Mouse (Mus musculus) adipose tissue, adult 10 weeks (tissue): ENCODE results near the gene Ugt1a1. TPM values are rescaled to one million over a fixed set of nuclear protein-coding genes. Genes with fewer than 3 reads are reported as not detected.

Experiments used
- polyA plus RNA-seq: library from polyadenylated mRNA; stranded (reverse); fragments of 350-450 nt; fragmentation: Illumina TruSeq; extraction: RNeasy Lipid Tissue Mini Kit (QIAGEN cat#74804); gene quantifications from one replicate; pipeline ENCODE4 v1.2.3, GENCODE M21; 2014; ENCODE audit warnings: low read depth, low replicate concordance

The Ugt1a1 gene
- polyA plus RNA-seq = 0.61 TPM

DNA sequence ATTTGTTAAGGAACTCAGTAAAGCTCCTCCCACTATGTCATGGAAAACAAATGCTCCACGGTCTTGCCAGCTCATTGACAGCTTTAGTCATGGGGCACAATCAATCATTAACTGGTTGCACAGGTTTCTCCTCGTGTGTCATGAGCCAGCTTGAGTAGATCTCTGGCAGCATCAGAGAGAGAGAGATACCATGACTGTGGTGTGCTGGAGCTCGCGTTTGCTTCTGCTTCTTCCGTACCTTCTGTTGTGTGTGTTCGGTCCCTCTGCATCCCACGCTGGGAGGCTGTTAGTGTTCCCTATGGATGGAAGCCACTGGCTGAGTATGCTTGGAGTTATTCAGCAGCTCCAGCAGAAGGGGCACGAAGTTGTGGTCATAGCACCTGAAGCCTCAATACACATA is at the start of gene Ugt1a1:
TSS of gene Ugt1a1 (plus strand) at position 148 of the 400 bp plus-strand sequence.

DNA sequence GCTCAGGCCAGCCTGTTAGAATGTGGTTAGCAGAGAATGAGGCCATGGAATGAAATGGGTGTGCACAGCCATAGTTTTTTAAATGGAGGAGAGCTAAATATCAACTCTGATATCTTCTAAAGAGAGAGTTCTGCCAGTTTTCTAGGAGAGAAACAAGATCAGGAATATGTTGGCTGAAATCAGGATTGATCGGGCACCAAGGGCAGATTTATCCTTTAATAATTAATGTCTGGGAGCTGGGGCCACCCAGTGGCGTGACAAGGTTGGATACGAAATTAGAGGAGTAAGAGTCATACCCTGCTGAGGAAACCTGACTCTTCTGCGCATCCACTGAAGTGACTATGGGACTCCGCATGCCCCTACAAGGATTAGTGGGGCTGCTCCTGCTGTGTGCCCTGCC is 46.0 kb upstream of the Ugt1a1 start, which contains the start of gene Ugt1a5:
TSS of gene Ugt1a5 (plus strand) at position 302 of the 400 bp plus-strand sequence.

DNA sequence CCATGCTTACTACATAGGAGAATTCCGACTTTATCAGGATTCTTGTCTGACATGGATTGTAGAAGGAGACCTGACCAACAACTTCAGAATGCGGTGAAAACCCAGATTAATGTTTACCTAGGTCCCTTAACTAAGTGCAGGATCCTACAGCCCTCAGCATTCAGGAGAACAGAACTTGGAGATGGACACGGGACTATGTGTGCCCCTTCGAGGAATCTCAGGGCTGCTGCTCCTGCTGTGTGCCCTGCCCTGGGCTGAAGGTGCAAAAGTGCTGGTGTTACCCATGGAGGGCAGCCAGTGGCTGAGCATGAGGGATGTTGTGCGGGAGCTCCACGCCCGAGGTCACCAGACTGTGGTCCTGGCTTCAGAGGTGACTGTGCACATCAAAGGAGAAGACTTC is 11.3 kb upstream of the Ugt1a1 start, which contains the start of gene Ugt1a2:
TSS of gene Ugt1a2 (plus strand) at position 146 of the 400 bp plus-strand sequence.

DNA sequence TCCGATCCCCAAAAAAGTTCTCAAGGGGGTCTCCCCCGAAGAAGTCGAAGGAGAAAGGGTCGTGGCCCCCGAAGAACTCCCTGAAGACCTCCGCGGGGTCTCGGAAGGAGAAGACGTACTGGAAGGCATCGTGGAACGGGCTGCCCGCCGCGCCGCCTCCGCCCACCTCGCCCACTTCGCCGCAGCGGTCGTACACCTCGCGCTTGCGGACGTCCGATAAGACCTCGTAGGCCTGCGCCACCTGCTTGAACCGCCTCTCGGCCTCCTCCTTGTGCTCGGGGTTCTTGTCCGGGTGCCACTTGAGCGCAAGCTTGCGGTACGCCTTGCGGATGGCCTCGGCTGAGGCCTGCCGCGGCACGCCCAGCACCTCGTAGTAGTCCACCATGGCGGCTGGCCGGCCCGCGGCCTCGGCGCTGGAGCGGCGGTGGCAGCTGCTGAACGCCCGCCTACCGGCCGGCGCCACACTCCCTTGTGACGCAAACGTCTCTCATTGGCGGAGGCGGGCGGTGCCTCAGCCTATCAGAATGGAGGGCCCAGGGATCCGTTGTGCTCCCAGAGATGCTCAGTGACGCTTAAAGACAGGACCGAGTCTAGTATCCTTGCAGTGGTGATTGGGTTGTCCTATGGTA is 6.4 kb upstream of the Ugt1a1 start, which contains the start of gene Dnajb3:
TSS of gene Dnajb3 (minus strand) at position 489 of the 629 bp plus-strand sequence.

DNA sequence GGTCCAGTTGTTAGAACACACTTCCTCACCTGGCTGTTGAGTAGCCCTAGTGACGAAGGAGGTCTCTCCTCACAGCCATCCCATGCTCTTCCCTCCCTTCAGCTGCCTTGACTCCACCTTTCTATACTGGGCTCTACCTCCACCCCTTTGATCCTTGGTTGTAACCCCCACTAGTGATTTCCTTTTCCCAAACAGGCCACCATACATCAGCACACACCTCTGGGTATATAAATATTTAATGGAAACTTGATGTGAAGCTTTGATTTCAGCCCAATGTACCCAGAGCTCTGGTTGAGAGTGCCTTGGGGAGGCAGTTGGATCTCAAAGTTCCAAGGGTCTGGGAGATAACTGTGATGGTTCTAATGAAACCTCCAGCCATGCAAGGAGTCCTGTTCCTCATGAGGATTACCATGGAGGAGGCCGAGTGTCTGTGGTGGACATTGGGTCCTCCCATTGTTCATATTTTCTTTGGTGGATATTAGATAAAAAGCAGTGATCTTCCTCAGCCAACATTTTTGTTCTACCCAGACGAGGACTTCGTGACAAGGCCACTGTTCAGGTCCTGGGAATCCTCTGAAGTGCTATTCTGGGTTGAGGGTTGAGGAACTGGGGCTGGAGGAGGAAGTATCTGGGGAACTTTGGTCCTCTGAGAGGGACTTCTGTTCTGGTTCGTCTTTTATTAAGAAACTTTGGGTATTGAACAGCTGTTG is 15.1 kb downstream of the Ugt1a1 start, which contains the start of gene Mroh2a:
TSS of gene Mroh2a (plus strand) at position 317 of the 710 bp plus-strand sequence.

Other genes starting within 250 kb of the Ugt1a1 start
- 15.1 TPM for gene Usp40, start 203.4 kb upstream of the Ugt1a1 start, polyA plus RNA-seq
- gene Ugt1a10, start 156.6 kb upstream of the Ugt1a1 start, polyA plus RNA-seq = not detected
- not detected for gene Ugt1a9, start 141.2 kb upstream of the Ugt1a1 start, polyA plus RNA-seq
- gene Ugt1a8, start 124.1 kb upstream of the Ugt1a1 start, polyA plus RNA-seq = not detected
- gene Ugt1a7c, start 116.9 kb upstream of the Ugt1a1 start, polyA plus RNA-seq = 15.9 TPM
- 12.1 TPM for gene Ugt1a6b, start 108.7 kb upstream of the Ugt1a1 start, polyA plus RNA-seq
- 59.3 TPM for gene Ugt1a6a, start 77.2 kb upstream of the Ugt1a1 start, polyA plus RNA-seq
- not detected for gene Ugt1a5, start 45.9 kb upstream of the Ugt1a1 start, polyA plus RNA-seq
- gene Ugt1a2, start 11.4 kb upstream of the Ugt1a1 start, polyA plus RNA-seq = 0.25 TPM
- 21.6 TPM for gene Dnajb3, start 6.2 kb upstream of the Ugt1a1 start, polyA plus RNA-seq
- gene Mroh2a, start 15.0 kb downstream of the Ugt1a1 start, polyA plus RNA-seq = 61.5 TPM
- 74.9 TPM for gene Hjurp, start 65.7 kb downstream of the Ugt1a1 start, polyA plus RNA-seq
- gene Trpm8, start 65.7 kb downstream of the Ugt1a1 start, polyA plus RNA-seq = 0.07 TPM
- gene Spp2, start 195.0 kb downstream of the Ugt1a1 start, polyA plus RNA-seq = not detected